5 mouse cellular contexts compared by ENCODE assay signal in genomic region chr5:145208391-145208790, GRCm38 (mm10). TPM values are rescaled to one million over a fixed set of nuclear protein-coding genes. Genes with fewer than 3 reads are reported as not detected.
DNase-seq lines count a peak whose midpoint lies in the region; ATAC-seq and TF ChIP-seq lines count a peak whose summit lies in the region.
"Not testable (repeated sequence)": the region's sequence is repeated elsewhere in the genome, so short reads cannot be mapped to it uniquely, and the experiment has no call there.

No protein-coding gene starts in this region.

- H3K27me3 ChIP-seq in E14TG2a.4 (ENCODE audit: insufficient read depth, low read length); heart, embryonic 10.5 days (ENCODE audit: insufficient read depth, poor library complexity, severe bottlenecking); stomach, postnatal 0 days (ENCODE audit: control insufficient read depth, insufficient read depth, low read length): not testable (repeated sequence)

- H3K9ac ChIP-seq in stomach, postnatal 0 days (ENCODE audit: low read length) = not testable (repeated sequence)

- 43% methylated on average over 11 of the region's 11 CpGs for WGBS in heart, embryonic 10.5 days
- WGBS in stomach, postnatal 0 days = 48% methylated on average over 11 of the region's 11 CpGs

- ATAC-seq in stomach, postnatal 0 days (ENCODE audit: low FRiP score, low TSS enrichment) = not testable (repeated sequence)

- DNase-seq in ES-CJ7 (ENCODE audit: low read depth, low spot score) = peak; percentile 89
- peak; percentile 92 for DNase-seq in R1 (ENCODE audit: low read depth, low spot score)
- peak; percentile 69 for DNase-seq in heart, embryonic 10.5 days (ENCODE audit: low spot score)
- DNase-seq in stomach, postnatal 0 days (ENCODE audit: low spot score) = peak; percentile 37

- peaks cover 44% of the 10 kb centered on the region for H3K36me3 ChIP-seq in E14TG2a.4 (ENCODE audit: insufficient read depth, low read length)
- H3K36me3 ChIP-seq in heart, embryonic 10.5 days = peaks cover 59% of the 10 kb centered on the region
- H3K36me3 ChIP-seq in stomach, postnatal 0 days (ENCODE audit: control insufficient read depth, insufficient read depth, low read length) = not testable (repeated sequence)

- TF ChIP-seq CTCF in E14TG2a.4 (conservative IDR thresholded peaks at IDR 0.05; ENCODE audit: low read length); stomach, postnatal 0 days (IDR thresholded peaks at IDR 0.05; ENCODE audit: low read depth): not testable (repeated sequence)

- TF ChIP-seq EP300 in stomach, postnatal 0 days (optimal IDR thresholded peaks at IDR 0.05) = not testable (repeated sequence)

- H3K4me2 ChIP-seq in stomach, postnatal 0 days (replicated peaks; ENCODE audit: low read depth) = not testable (repeated sequence)

- peaks cover 45% of the 10 kb centered on the region for H3K4me1 ChIP-seq in E14TG2a.4 (replicated peaks; ENCODE audit: low read depth, low read length)
- H3K4me1 ChIP-seq in heart, embryonic 10.5 days = peaks cover 12% of the 10 kb centered on the region
- H3K4me1 ChIP-seq in stomach, postnatal 0 days (replicated peaks; ENCODE audit: control insufficient read depth, insufficient read depth) = not testable (repeated sequence)

- H3K4me3 ChIP-seq in E14TG2a.4 (replicated peaks; ENCODE audit: low read length) = peak overlapping the region; percentile 52
- H3K4me3 ChIP-seq in heart, embryonic 10.5 days; stomach, postnatal 0 days (ENCODE audit: low read depth, low read length): not testable (repeated sequence)

- H3K9me3 ChIP-seq in E14TG2a.4 (ENCODE audit: low read length); heart, embryonic 10.5 days; stomach, postnatal 0 days (ENCODE audit: control insufficient read depth, low read length): not testable (repeated sequence)

- not testable (repeated sequence) for H3K27ac ChIP-seq in heart, embryonic 10.5 days; stomach, postnatal 0 days (replicated peaks)

RNA-seq across cellular contexts. Expression of gene Zkscan5, which starts 4.0 kb away (rescaled TPM):
- 10.9 and 11.8 TPM in 2 replicates for polyA plus RNA-seq in heart, embryonic 10.5 days (2016; fragmentation: Nextera tagmentation; extraction: Ambion mirVana)
- 4.6 and 5.0 TPM in 2 replicates for polyA plus RNA-seq in stomach, postnatal 0 days (2015; fragmentation: Nextera tagmentation; extraction: Ambion mirVana)

RNA-seq across cellular contexts. Expression of gene Zkscan14, which starts 6.7 kb away (rescaled TPM):
- 6.1 TPM in 2 replicates for polyA plus RNA-seq in heart, embryonic 10.5 days (2016; fragmentation: Nextera tagmentation; extraction: Ambion mirVana)
- 9.1 and 9.8 TPM in 2 replicates for polyA plus RNA-seq in stomach, postnatal 0 days (2015; fragmentation: Nextera tagmentation; extraction: Ambion mirVana)

RNA-seq across cellular contexts. Expression of gene Atp5j2, which starts 16.5 kb away (rescaled TPM):
- polyA plus RNA-seq in heart, embryonic 10.5 days (2016; fragmentation: Nextera tagmentation; extraction: Ambion mirVana) = 717 and 837 TPM in 2 replicates
- 602 and 646 TPM in 2 replicates for polyA plus RNA-seq in stomach, postnatal 0 days (2015; fragmentation: Nextera tagmentation; extraction: Ambion mirVana)

RNA-seq across cellular contexts. Expression of gene Zfp655, which starts 23.1 kb away (rescaled TPM):
- 32.5 and 38.0 TPM in 2 replicates for polyA plus RNA-seq in heart, embryonic 10.5 days (2016; fragmentation: Nextera tagmentation; extraction: Ambion mirVana)
- 19.1 and 21.0 TPM in 2 replicates for polyA plus RNA-seq in stomach, postnatal 0 days (2015; fragmentation: Nextera tagmentation; extraction: Ambion mirVana)

RNA-seq across cellular contexts. Expression of gene Cpsf4, which starts 41.4 kb away (rescaled TPM):
- 38.8 and 53.3 TPM in 2 replicates for polyA plus RNA-seq in heart, embryonic 10.5 days (2016; fragmentation: Nextera tagmentation; extraction: Ambion mirVana)
- 19.1 and 19.6 TPM in 2 replicates for polyA plus RNA-seq in stomach, postnatal 0 days (2015; fragmentation: Nextera tagmentation; extraction: Ambion mirVana)

Comparison
In these comparisons a context has a peak if more than half of its experiments do, and no peak if none do; other contexts are left out.
1. DNase-seq: peak in every context shown above with its lines; median percentile 92 in R1; 89 in ES-CJ7; 69 in heart, embryonic 10.5 days; 37 in stomach, postnatal 0 days.